Mouse (Mus musculus) erythroblast, embryonic 14.5 days (primary cell): Measurements from ENCODE around the gene Hapln3. TPM values are rescaled to one million over a fixed set of nuclear protein-coding genes. Genes with fewer than 3 reads are reported as not detected.

ENCODE experiments used
- H3K27me3 ChIP-seq: 2 replicates; pipeline ENCODE4 v1.6.1; 2012; ENCODE audit warnings: inconsistent platforms; ENCODE audit not compliant: control insufficient read depth
- H3K36me3 ChIP-seq: 2 replicates; pipeline ENCODE4 v1.6.1; 2012; ENCODE audit warnings: mild to moderate bottlenecking, inconsistent platforms; ENCODE audit not compliant: control insufficient read depth
- H3K4me1 ChIP-seq: 2 replicates; pipeline ENCODE4 v1.6.1; 2012; ENCODE audit warnings: inconsistent platforms; ENCODE audit not compliant: control insufficient read depth
- H3K4me3 ChIP-seq: replicated peaks from 2 replicates; pipeline ENCODE3; 2012; ENCODE audit warnings: moderate library complexity, mild to moderate bottlenecking, inconsistent platforms
- H3K9me3 ChIP-seq: 2 replicates; pipeline ENCODE4 v1.6.1; 2012; ENCODE audit warnings: low read length, inconsistent platforms, mixed read lengths; ENCODE audit not compliant: control insufficient read depth
- GATA1 ChIP-seq: IDR thresholded peaks from 2 replicates; pipeline ENCODE4 v1.6.1; 2012; ENCODE audit warnings: low read length, inconsistent platforms, mixed read lengths
- TAL1 ChIP-seq: IDR thresholded peaks from 3 replicates; pipeline ENCODE4 v1.6.1; 2012; ENCODE audit warnings: low read length, inconsistent platforms, mixed read lengths
- polyA plus RNA-seq: library from polyadenylated mRNA; stranded (reverse); fragments of >175 nt; gene quantifications from 2 replicates; pipeline ENCODE4 v1.2.3, GENCODE M21; 2012

Hapln3 gene
- polyA plus RNA-seq, 1 experiment, result not detected

- H3K9me3 ChIP-seq, result no peaks in the 10 kb centered on the region
- no peak for TF ChIP-seq GATA1
- peaks cover 8% of the 10 kb centered on the region for H3K4me1 ChIP-seq
- H3K27me3 ChIP-seq, result no peaks in the 10 kb centered on the region
- H3K36me3 ChIP-seq, result no peaks in the 10 kb centered on the region; the same call in 1 of the 2 replicates
- H3K4me3 ChIP-seq, result no peak overlapping the region
These were observed 10.1 kb upstream of the Hapln3 start for GRCm38 (mm10) chr7:79140897-79141296.

- Histone ChIP-seq H3K4me1 (peaks cover 8% of the 10 kb centered on the region), H3K4me3 (no peak overlapping the region), H3K9me3 (no peaks in the 10 kb centered on the region), H3K36me3 (no peaks in the 10 kb centered on the region; the same call in 1 of the 2 replicates), H3K27me3 (no peaks in the 10 kb centered on the region)
- TF ChIP-seq GATA1, result no peak
- TF ChIP-seq TAL1, result no peak
These were observed 9.2 kb upstream of the Hapln3 start for GRCm38 (mm10) chr7:79139891-79140591.

- no peaks in the 10 kb centered on the region for H3K27me3 ChIP-seq
- TF ChIP-seq GATA1 (no peak), TAL1 (no peak)
- H3K36me3 ChIP-seq, result no peaks in the 10 kb centered on the region; the same call in 1 of the 2 replicates
- no peaks in the 10 kb centered on the region for H3K9me3 ChIP-seq
- peaks cover 8% of the 10 kb centered on the region for H3K4me1 ChIP-seq
- no peak overlapping the region for H3K4me3 ChIP-seq
These were observed 8.6 kb upstream of the Hapln3 start for GRCm38 (mm10) chr7:79139328-79139824.

GRCm38 (mm10) chr7:79133391-79133790 is 2.6 kb upstream of the Hapln3 start:
- peaks cover 15% of the 10 kb centered on the region for H3K27me3 ChIP-seq
- H3K36me3 ChIP-seq, result no peaks in the 10 kb centered on the region; the same call in 1 of the 2 replicates
- no peaks in the 10 kb centered on the region for H3K4me1 ChIP-seq
- H3K9me3 ChIP-seq, result no peaks in the 10 kb centered on the region
- TF ChIP-seq TAL1, result no peak
- TF ChIP-seq GATA1, result no peak
- H3K4me3 ChIP-seq, result no peak overlapping the region

GRCm38 (mm10) chr7:79130385-79130784 is 433 bp downstream of the Hapln3 start:
- no peaks in the 10 kb centered on the region for H3K4me1 ChIP-seq
- H3K27me3 ChIP-seq, result peaks cover 15% of the 10 kb centered on the region
- H3K36me3 ChIP-seq, result no peaks in the 10 kb centered on the region; the same call in 1 of the 2 replicates
- no peak overlapping the region for H3K4me3 ChIP-seq
- TF ChIP-seq GATA1 (no peak), TAL1 (no peak)
- no peaks in the 10 kb centered on the region for H3K9me3 ChIP-seq

- H3K36me3 ChIP-seq, result no peaks in the 10 kb centered on the region; the same call in 1 of the 2 replicates
- no peak overlapping the region for H3K4me3 ChIP-seq
- H3K4me1 ChIP-seq, result no peaks in the 10 kb centered on the region
- H3K9me3 ChIP-seq, result no peaks in the 10 kb centered on the region
- no peak for TF ChIP-seq GATA1
- peaks cover 15% of the 10 kb centered on the region for H3K27me3 ChIP-seq
These were observed 935 bp downstream of the Hapln3 start for GRCm38 (mm10) chr7:79129883-79130282.

- H3K36me3 ChIP-seq, result no peaks in the 10 kb centered on the region
- no peaks in the 10 kb centered on the region for H3K9me3 ChIP-seq
- no peaks in the 10 kb centered on the region for H3K4me1 ChIP-seq
- TF ChIP-seq TAL1 (no peak), GATA1 (no peak)
- no peaks in the 10 kb centered on the region for H3K27me3 ChIP-seq
- H3K4me3 ChIP-seq, result no peak overlapping the region
These were observed 7.4 kb downstream of the Hapln3 start for GRCm38 (mm10) chr7:79123465-79123864.

GRCm38 (mm10) chr7:79113848-79114247 is 17.0 kb downstream of the Hapln3 start:
- Histone ChIP-seq H3K36me3 (no peaks in the 10 kb centered on the region), H3K4me3 (no peak overlapping the region), H3K9me3 (no peaks in the 10 kb centered on the region; the same call in 1 of the 2 replicates), H3K27me3 (no peaks in the 10 kb centered on the region), H3K4me1 (no peaks in the 10 kb centered on the region)
- no peak for TF ChIP-seq GATA1
- no peak for TF ChIP-seq TAL1

- no peaks in the 10 kb centered on the region for H3K27me3 ChIP-seq
- no peaks in the 10 kb centered on the region for H3K4me1 ChIP-seq
- H3K9me3 ChIP-seq, result no peaks in the 10 kb centered on the region
- TF ChIP-seq TAL1 (no peak), GATA1 (no peak)
- no peaks in the 10 kb centered on the region for H3K36me3 ChIP-seq
- no peak overlapping the region for H3K4me3 ChIP-seq
These were observed 34.3 kb downstream of the Hapln3 start for GRCm38 (mm10) chr7:79096492-79096891.
